Mouse (Mus musculus) layer of hippocampus, adult 18-20 months (tissue): ENCODE data around the gene Atf6. TPM values are rescaled to one million over a fixed set of nuclear protein-coding genes. Genes with fewer than 3 reads are reported as not detected.

Experiments
- DNase-seq, 2 experiments: peaks; one replicate each; pipeline ENCODE4 v3.0.0; 2022; ENCODE audit warnings: low spot score in 2 of 2
- total RNA-seq, 2 experiments: library from RNA; stranded (reverse); gene quantifications; 2 replicates each; pipeline ENCODE4 v1.2.3; 2021

Gene Atf6
- total RNA-seq, 2 experiments from 2014 or later: 50.9 to 51.6 TPM

DNA sequence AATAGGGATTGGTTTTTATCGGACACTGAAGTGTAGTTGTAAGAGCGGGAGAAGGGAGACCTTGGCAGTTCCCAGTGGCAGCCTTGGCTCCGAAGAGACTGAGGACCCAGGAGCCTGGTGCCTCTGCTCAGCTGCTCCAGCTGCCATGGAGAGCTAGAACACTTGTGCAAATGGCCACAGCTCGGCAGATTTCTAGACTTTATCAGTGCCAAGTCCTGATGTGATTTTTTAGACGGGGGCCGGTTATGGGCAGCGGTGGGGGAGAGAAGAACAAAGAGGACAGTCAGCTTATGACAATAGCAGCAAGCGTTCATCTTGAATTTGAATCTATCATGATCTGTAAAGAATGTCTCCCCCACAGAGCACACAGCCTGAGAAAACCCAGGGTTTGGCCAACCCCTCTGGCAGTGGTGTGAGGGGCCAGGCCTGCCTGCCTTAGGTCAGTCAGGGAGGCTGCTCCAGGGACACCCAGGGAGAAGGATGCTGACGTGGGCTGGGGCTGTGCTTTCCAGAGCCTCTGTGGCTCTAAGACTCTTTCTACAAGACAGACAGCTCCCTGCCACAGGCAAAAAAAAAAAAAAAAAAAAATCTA, 193.3 kb downstream of the Atf6 start:
- peak in 1 of 2 experiments; percentile 23 for DNase-seq

DNA sequence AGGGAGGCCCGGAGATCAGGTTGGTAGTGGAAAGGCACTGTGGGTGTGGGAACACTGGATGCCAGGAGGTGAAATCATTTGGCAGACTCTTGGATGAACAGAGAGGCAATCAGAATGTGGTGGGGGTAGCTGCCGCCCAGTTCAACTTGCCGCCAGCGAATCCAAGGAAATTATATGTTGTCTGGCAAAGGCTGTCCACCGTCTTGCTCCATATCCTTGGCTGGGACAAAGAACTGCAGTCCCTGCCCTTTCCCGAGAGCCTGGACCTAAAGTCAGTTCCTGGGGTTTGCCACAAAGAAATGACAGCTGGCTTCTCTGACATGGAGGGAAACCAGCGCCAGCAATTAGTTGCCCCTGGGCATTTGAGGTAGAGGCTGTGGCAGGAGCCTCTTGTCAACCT, 202.4 kb downstream of the Atf6 start:
- DNase-seq: peak in 1 of 2 experiments; percentile 43

DNA sequence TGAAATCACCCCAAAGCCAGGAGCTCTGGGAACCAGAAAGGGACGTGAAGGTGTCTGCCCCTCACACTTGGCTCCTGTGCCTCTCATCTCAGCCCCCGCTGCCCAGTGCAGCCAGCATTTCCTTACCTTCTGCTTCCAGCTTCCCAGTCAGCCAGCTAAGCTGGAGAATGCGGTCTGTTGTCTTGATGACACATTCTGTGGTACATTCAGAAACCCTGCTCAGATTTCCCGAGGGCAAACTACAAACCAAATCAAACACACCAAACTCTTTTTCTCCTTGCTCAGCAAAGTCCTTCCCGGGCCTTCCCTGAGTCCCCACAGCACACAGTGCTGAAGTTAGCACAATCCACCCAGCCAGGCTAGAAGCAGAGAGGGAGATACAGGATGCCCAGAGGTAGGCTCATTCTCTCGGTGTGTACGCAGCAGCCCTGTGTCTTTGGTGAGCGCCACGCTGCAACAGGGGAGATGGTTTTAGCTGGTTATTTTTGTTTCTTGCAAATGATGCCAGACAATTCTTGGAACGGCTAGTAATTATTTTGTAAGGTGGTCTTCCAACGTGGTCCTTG, 202.9 kb downstream of the Atf6 start:
- DNase-seq: no peak

DNA sequence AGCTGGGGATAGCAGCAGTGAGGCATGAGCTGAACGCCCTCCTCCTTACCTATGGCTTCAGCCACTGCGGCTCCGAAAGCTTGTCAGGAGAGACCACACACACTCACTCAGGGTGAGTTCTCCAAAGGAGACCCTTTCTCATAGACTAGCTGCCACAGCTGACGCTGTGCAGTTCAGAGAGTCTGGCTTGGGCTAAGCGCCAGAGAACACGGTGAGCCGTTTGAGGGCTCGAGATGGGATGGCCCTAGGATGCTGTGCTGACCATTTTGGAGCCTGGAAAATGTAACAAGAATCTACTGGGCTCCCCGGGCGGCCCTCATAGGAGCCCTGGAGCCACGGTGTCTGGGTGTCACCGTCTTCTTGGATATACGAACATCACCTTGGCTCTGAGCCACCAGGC, 208.3 kb downstream of the Atf6 start:
- DNase-seq: no peak

DNA sequence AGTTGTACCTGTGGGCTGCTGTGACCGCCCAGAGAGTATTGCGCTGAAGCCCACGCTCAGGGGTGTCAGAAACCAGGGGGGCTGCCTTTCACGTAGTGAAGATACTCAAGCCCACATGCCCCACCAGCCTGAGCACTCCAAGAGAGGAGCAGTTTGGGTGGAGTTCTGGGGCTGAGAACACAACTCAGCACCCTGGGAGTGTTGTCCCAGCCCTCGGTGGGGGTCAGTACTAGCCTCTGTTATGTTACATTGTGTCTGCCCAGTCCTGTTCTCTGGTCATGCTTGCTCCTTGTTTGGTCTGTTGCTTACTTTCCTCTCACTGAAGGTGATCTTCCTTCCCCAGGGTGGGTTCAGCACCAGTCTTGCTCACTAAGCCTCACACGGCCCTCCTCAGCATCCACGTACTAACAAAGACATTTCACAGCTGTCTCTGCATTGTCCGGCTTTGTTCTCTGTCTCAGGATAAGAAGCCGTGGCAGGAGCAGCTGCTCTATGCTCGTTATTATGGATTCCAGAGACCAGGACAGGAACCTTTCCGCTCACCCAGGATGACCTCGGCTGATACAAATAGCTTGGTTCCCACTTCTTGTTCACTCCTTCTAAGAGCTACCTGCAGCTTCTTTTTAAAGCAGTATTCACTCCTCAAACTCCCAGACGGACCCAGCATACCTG, 209.8 kb downstream of the Atf6 start:
- no peak for DNase-seq

DNA sequence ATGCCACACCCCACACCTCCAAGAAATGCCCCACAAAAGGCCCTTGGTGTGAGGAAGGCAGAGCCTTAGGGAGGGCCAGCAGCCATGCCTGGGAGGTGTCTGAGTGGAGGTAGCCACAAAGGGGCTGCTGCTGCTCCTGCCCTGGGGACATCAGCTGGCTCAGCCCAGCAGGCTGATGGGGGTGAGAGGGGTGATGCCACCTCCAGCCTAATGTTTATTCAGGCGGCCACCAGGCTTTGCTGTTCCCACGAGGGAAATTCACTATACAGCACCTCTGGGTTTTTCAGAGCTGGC, 210.4 kb downstream of the Atf6 start:
- DNase-seq: no peak

DNA sequence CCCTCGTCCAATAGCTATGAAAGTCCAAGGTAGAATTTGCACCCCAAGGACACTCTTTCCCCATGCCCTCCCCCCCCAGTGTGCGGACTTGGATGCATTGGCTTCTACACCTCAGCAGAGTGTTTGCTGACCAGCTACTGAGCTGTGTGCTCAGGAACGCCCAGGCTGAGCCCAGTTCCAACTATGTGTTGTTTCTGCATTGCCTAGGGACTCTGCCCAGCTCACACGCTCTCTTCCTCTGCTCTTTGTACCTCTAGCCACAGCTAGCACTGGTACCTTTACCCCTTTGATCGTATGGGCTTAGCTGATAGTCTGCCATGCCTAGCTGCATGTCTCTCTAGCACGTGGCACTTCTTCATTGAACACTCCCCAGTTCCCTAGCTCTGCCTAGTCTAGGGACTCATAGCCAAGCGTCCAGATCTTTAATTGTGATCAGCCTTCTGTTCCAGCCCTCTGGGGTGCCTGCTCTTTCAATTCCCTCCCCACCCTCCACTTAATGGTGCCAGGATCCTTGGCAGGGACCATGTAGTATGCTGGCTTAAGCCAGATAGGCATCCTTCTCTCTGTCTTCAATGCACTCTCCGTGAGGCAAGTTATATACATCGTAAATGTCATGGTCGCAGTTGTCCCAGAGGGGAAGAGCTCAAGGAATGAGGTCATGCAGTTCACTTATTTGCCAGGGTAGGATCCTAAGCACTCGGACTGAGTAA, 210.9 kb downstream of the Atf6 start:
- DNase-seq: no peak

DNA sequence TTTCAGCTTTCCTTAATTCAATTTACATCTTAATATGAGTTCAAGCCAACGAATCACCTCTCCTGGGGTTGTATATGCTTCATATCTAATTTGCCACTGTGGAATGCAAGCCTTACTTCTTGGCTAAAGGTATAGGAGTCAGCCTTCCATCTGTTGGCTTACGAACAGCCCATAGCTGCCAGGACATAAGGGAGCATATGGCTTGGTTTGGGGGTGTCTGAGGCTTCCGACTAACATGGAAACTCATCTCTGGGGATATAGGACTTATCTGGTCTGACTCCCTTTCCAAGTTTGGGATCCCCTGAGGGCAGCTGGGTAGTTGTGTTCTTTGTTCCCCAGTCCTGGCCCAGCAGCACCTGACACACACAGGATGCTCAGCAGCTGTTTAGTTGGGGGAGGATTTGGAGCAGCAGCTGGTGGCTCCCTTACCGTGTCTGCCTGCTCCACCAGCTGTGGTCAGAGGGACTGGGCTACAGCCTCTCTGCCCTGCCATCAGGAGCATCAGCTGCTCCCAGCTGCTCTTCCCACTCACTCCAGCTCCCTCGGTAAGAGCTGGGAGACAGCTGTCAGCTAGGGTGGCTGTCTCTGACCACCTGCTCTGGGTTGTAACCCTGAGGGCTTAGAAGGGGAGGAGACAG, 212.2 kb downstream of the Atf6 start:
- DNase-seq: no peak

Other genes starting within 250 kb of the Atf6 start
- gene Olfml2b, start 223.2 kb downstream of the Atf6 start, total RNA-seq: 10 to 100 TPM; 38.6 to 43.0 TPM
- gene Gm26620, start 17.3 kb upstream of the Atf6 start, total RNA-seq: under 1 TPM; 0.54 to 0.71 TPM
- gene Dusp12, start 17.8 kb upstream of the Atf6 start, total RNA-seq: 10 to 100 TPM; 14.7 to 15.8 TPM
- gene Fcrlb, start 45.2 kb upstream of the Atf6 start, total RNA-seq: under 1 TPM; 0.25 to 0.33 TPM
- gene Fcrla, start 59.8 kb upstream of the Atf6 start, total RNA-seq: not detected
- gene Fcgr2b, start 108.8 kb upstream of the Atf6 start, total RNA-seq: 1 to 10 TPM; 4.0 to 4.4 TPM
- gene Fcgr4, start 151.1 kb upstream of the Atf6 start, total RNA-seq: under 1 TPM in 1 of 2 experiments, not detected in 1; 0.25 TPM
- 10 to 100 TPM in 1 of 2 experiments, 1 to 10 TPM in 1; 9.9 to 12.5 TPM for gene Fcgr3, start 197.2 kb upstream of the Atf6 start, total RNA-seq
- 1 to 10 TPM; 1.5 to 2.0 TPM for gene Cfap126, start 246.1 kb upstream of the Atf6 start, total RNA-seq